Mouse (Mus musculus): ENCODE data around the gene Zfp592. TPM values are rescaled to one million over a fixed set of nuclear protein-coding genes. Genes with fewer than 3 reads are reported as not detected.

Zfp592 gene
- 12.7 TPM for polyA plus RNA-seq (2015; fragmentation: Illumina TruSeq; extraction: RNeasy Lipid Tissue Mini Kit (QIAGEN cat#74804); ENCODE audit: insufficient read depth, low read depth, low replicate concordance)

DNA sequence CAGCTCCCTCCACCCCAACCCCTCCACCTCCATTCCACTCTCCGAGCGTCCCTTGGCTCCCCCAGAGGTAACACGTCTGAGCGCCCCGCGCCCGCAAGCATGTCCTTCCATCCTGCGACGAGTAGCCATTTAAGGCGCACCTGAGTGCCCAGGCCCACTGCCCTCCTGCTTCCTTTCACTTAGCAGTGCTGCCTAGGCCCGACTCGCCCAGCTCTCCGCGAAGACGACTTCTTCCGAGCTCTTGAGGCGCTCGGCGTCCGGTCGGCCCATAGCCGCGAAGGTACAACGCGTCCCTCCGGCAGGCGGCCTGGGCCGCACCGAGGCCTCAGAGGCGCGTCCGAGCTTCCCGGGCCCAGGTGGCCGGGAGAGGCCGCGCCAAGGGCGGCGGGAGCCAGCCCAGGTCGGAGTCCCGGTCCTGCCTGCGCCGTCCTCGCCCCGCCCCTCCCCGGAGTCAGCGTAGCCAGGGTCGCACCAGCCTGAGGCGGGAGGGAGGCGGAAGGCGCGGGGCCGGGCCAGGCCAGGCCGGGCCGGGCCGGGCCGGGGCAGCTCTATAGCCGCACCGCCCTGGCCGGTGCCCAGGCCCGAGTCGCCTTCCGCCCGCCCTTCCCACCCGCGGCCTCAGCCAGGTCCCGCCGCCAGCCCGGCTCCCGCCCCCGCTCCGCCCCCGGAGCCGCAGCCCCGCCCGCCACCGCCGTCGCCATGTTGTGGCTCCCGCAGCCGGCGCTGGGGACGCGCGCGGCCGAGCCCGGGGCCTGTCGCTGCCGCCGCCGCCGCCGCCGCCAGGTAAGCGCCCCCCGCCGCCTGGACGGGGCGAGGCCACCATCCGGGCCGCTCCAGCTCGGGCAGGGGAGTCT is at the start of gene Zfp592:
TSS of gene Zfp592 (plus strand) at position 702 of the 854 bp plus-strand sequence.

DNA sequence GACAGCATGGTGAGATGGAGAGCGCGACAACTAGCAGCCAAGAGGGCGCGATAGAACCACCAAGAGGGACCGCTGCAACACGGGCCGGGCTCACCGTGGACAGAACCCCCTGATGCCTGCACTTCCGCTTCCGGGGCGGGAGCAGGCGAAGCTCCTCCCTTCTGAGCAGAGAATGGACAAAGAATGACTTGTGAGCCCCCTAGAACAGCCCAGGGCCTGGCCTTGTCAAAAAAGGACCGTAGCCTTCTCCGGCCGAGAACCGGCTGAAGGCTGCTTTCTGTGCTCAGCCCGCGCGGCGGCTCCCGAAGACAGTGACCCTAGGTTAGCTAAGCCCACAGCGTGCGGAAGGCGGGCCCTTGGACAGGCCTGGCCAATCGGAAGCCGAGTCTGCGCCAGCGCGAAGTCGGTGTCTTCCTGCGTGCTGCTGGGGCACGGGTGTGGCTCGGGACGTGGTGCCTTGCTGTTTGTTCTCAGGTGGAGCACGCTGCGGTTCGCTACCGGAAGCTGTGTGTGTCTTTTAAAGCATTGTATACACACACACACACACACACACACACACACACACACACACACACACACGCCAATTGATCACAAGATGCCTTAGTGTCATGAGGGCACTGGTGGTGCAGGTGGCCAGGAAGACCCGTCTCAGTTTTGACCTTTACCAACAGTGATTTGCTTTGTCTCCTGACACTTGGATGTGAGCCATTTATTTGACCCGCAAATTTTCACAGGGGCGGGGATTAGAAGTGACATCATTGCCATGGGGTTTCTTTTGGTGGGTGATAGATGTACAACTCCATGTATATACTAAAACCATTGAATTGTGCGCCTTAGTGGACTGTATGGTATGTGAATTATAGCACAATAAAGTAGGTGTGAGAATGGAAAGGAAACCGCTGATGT is 45.8 kb upstream of the Zfp592 start, which contains the start of gene Sec11a:
TSS of gene Sec11a (minus strand) at position 336 of the 906 bp plus-strand sequence.

DNA sequence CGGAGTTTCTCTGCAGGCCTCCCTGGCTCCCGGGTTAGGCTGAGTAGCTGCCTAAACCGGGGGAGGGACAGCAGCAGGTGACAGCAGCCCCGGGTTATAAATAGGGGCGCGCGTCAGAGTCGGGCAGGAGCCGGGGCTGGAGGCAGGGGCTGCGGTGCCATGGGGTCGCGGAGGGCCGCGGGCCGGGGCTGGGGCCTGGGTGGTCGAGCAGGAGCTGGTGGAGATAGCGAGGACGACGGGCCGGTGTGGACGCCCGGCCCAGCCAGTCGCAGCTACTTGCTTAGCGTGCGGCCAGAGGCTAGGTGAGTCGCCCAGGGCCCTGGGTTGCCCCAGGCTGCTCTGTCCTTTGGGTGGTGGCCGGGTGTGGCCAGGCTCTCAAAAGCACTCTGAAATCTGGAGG is 64.0 kb downstream of the Zfp592 start, which contains the start of gene Alpk3:
TSS of gene Alpk3 (plus strand) at position 130 of the 400 bp plus-strand sequence.

Other genes starting within 250 kb of the Zfp592 start
- 16.0 TPM for gene Iqgap1, start 167.7 kb upstream of the Zfp592 start, polyA plus RNA-seq (2015; fragmentation: Illumina TruSeq; extraction: RNeasy Lipid Tissue Mini Kit (QIAGEN cat#74804); ENCODE audit: insufficient read depth, low read depth, low replicate concordance)
- 1.4 TPM for gene Zscan2, start 132.8 kb upstream of the Zfp592 start, polyA plus RNA-seq (2015; fragmentation: Illumina TruSeq; extraction: RNeasy Lipid Tissue Mini Kit (QIAGEN cat#74804); ENCODE audit: insufficient read depth, low read depth, low replicate concordance)
- gene Wdr73, start 92.4 kb upstream of the Zfp592 start, polyA plus RNA-seq (2015; fragmentation: Illumina TruSeq; extraction: RNeasy Lipid Tissue Mini Kit (QIAGEN cat#74804); ENCODE audit: insufficient read depth, low read depth, low replicate concordance) = 4.3 TPM
- gene Nmb, start 88.6 kb upstream of the Zfp592 start, polyA plus RNA-seq (2015; fragmentation: Illumina TruSeq; extraction: RNeasy Lipid Tissue Mini Kit (QIAGEN cat#74804); ENCODE audit: insufficient read depth, low read depth, low replicate concordance) = 9.1 TPM
- gene Sec11a, start 45.9 kb upstream of the Zfp592 start, polyA plus RNA-seq (2015; fragmentation: Illumina TruSeq; extraction: RNeasy Lipid Tissue Mini Kit (QIAGEN cat#74804); ENCODE audit: insufficient read depth, low read depth, low replicate concordance) = 29.6 TPM
- 0.98 TPM for gene Alpk3, start 63.9 kb downstream of the Zfp592 start, polyA plus RNA-seq (2015; fragmentation: Illumina TruSeq; extraction: RNeasy Lipid Tissue Mini Kit (QIAGEN cat#74804); ENCODE audit: insufficient read depth, low read depth, low replicate concordance)
- gene Slc28a1, start 121.1 kb downstream of the Zfp592 start, polyA plus RNA-seq (2015; fragmentation: Illumina TruSeq; extraction: RNeasy Lipid Tissue Mini Kit (QIAGEN cat#74804); ENCODE audit: insufficient read depth, low read depth, low replicate concordance) = not detected
- 5.9 TPM for gene Pde8a, start 219.9 kb downstream of the Zfp592 start, polyA plus RNA-seq (2015; fragmentation: Illumina TruSeq; extraction: RNeasy Lipid Tissue Mini Kit (QIAGEN cat#74804); ENCODE audit: insufficient read depth, low read depth, low replicate concordance)